In genomic region chr1:34793304-34794300, GRCm38 (mm10) we compare ENCODE assay signal across 10 mouse cellular contexts. TPM values are rescaled to one million over a fixed set of nuclear protein-coding genes. Genes with fewer than 3 reads are reported as not detected.
DNase-seq lines count a peak whose midpoint lies in the region; ATAC-seq and TF ChIP-seq lines count a peak whose summit lies in the region.
"Had no signal": no experiment of that assay in that cellular context is flagged by ENCODE, and none has a peak within 500 bp of the region (broad histone marks: within the 10 kb centered on the region; RNA-seq: fewer than 3 reads in every experiment).

No protein-coding gene starts in this region.

- peak; percentile 65 for DNase-seq in embryonic facial prominence, embryonic 11.5 days (ENCODE audit: low spot score)
- DNase-seq in embryonic facial prominence, embryonic 10.5 days (ENCODE audit: low spot score), result no peak
- peak; percentile 70 for DNase-seq in lung, postnatal 0 days (ENCODE audit: low spot score)
- DNase-seq in lung, postnatal 4 days, result no peak
- DNase-seq in adrenal gland, postnatal 14 days, result no peak
- DNase-seq: cerebellum, adult 2 months had no signal

- 0 out of 2 replicates have a peak, but pooled peaks have one; percentile 36 for ATAC-seq in embryonic facial prominence, embryonic 11.5 days (replicated peaks; ENCODE audit: insufficient number of reproducible peaks, low FRiP score, low TSS enrichment, low read depth)
- peak; percentile 54 for ATAC-seq in lung, postnatal 0 days
- ATAC-seq in hindbrain, embryonic 16.5 days, result peak; percentile 78
- ATAC-seq in stomach, embryonic 14.5 days (ENCODE audit: insufficient number of reproducible peaks, insufficient read depth, low FRiP score, low read depth), result peak; percentile 53; the same call in 1 of the 2 replicates
- no peak for ATAC-seq in activated CD4-positive, CD25-positive, alpha-beta regulatory T cell, adult 4 months

- H3K9ac ChIP-seq in embryonic facial prominence, embryonic 11.5 days (replicated peaks; ENCODE audit: low read length), result no peak overlapping the region
- H3K9ac ChIP-seq in lung, postnatal 0 days (replicated peaks; ENCODE audit: low read depth), result no peak overlapping the region
- H3K9ac ChIP-seq in hindbrain, embryonic 16.5 days (ENCODE audit: low read depth, low read length), result no peak overlapping the region
- no peak overlapping the region for H3K9ac ChIP-seq in stomach, embryonic 14.5 days (replicated peaks; ENCODE audit: low read depth, low read length)

- no peaks in the 10 kb centered on the region for H3K27me3 ChIP-seq in embryonic facial prominence, embryonic 11.5 days (ENCODE audit: control insufficient read depth, insufficient read depth, low read length)
- no peaks in the 10 kb centered on the region for H3K27me3 ChIP-seq in embryonic facial prominence, embryonic 10.5 days (replicated peaks; ENCODE audit: low read depth, poor library complexity, severe bottlenecking)
- no peaks in the 10 kb centered on the region for H3K27me3 ChIP-seq in lung, postnatal 0 days (replicated peaks; ENCODE audit: insufficient read depth, low read length)
- H3K27me3 ChIP-seq in hindbrain, embryonic 16.5 days (replicated peaks; ENCODE audit: control insufficient read depth, insufficient read depth, low read length), result no peaks in the 10 kb centered on the region
- no peaks in the 10 kb centered on the region for H3K27me3 ChIP-seq in stomach, embryonic 14.5 days (ENCODE audit: control insufficient read depth, insufficient read depth, low read length)

- H3K36me3 ChIP-seq in embryonic facial prominence, embryonic 11.5 days (replicated peaks; ENCODE audit: control insufficient read depth, insufficient read depth, low read depth, low read length), result no peaks in the 10 kb centered on the region
- H3K36me3 ChIP-seq in embryonic facial prominence, embryonic 10.5 days (replicated peaks), result no peaks in the 10 kb centered on the region
- no peaks in the 10 kb centered on the region for H3K36me3 ChIP-seq in lung, postnatal 0 days (ENCODE audit: insufficient read depth, low read length)
- no peaks in the 10 kb centered on the region for H3K36me3 ChIP-seq in hindbrain, embryonic 16.5 days (ENCODE audit: control insufficient read depth, insufficient read depth, low read length)
- H3K36me3 ChIP-seq in stomach, embryonic 14.5 days (ENCODE audit: control insufficient read depth, insufficient read depth, low read length), result no peaks in the 10 kb centered on the region

- WGBS in embryonic facial prominence, embryonic 11.5 days, result 73% methylated on average over 19 of the region's 19 CpGs
- WGBS in embryonic facial prominence, embryonic 10.5 days, result 81% methylated on average over 19 of the region's 19 CpGs
- WGBS in lung, postnatal 0 days, result 44% methylated on average over 19 of the region's 19 CpGs
- WGBS in hindbrain, embryonic 16.5 days, result 61% methylated on average over 18 of the region's 19 CpGs
- 61% methylated on average over 18 of the region's 19 CpGs for WGBS in stomach, embryonic 14.5 days

- TF ChIP-seq EP300 in lung, postnatal 0 days (IDR thresholded peaks at IDR 0.05), result no peak

- H3K27ac ChIP-seq in embryonic facial prominence, embryonic 11.5 days (replicated peaks; ENCODE audit: low read depth, low read length), result no peak overlapping the region
- H3K27ac ChIP-seq in embryonic facial prominence, embryonic 10.5 days (replicated peaks), result no peak overlapping the region
- H3K27ac ChIP-seq in lung, postnatal 0 days (ENCODE audit: low read length), result no peak overlapping the region
- H3K27ac ChIP-seq in hindbrain, embryonic 16.5 days (ENCODE audit: low read depth, low read length), result peak overlapping the region; percentile 45; the same call in 1 of the 2 replicates
- H3K27ac ChIP-seq in stomach, embryonic 14.5 days (ENCODE audit: low read length), result no peak overlapping the region

- H3K4me1 ChIP-seq in embryonic facial prominence, embryonic 11.5 days (ENCODE audit: control insufficient read depth, insufficient read depth, low read length), result no peaks in the 10 kb centered on the region; the same call in 1 of the 2 replicates
- peaks cover 12% of the 10 kb centered on the region for H3K4me1 ChIP-seq in embryonic facial prominence, embryonic 10.5 days
- H3K4me1 ChIP-seq in lung, postnatal 0 days (ENCODE audit: insufficient read depth, low read depth, low read length), result no peaks in the 10 kb centered on the region
- peaks cover 5% of the 10 kb centered on the region for H3K4me1 ChIP-seq in hindbrain, embryonic 16.5 days (ENCODE audit: control insufficient read depth, insufficient read depth, low read depth, low read length)
- H3K4me1 ChIP-seq in stomach, embryonic 14.5 days (ENCODE audit: control insufficient read depth, insufficient read depth, low read length), result 0 out of 2 replicates have a peak, but pooled peaks cover 5% of the 10 kb centered on the region

- TF ChIP-seq CTCF in lung, postnatal 0 days (IDR thresholded peaks at IDR 0.05), result no peak

- H3K9me3 ChIP-seq in embryonic facial prominence, embryonic 11.5 days (replicated peaks; ENCODE audit: control insufficient read depth, low read length), result no peaks in the 10 kb centered on the region
- H3K9me3 ChIP-seq in embryonic facial prominence, embryonic 10.5 days, result no peaks in the 10 kb centered on the region
- no peaks in the 10 kb centered on the region for H3K9me3 ChIP-seq in lung, postnatal 0 days (ENCODE audit: low read length)
- no peaks in the 10 kb centered on the region for H3K9me3 ChIP-seq in hindbrain, embryonic 16.5 days (ENCODE audit: control insufficient read depth, low read length)
- H3K9me3 ChIP-seq in stomach, embryonic 14.5 days (ENCODE audit: control insufficient read depth, low read depth, low read length), result no peaks in the 10 kb centered on the region

- H3K4me2 ChIP-seq in embryonic facial prominence, embryonic 11.5 days (ENCODE audit: low read depth, low read length), result no peak overlapping the region
- no peak overlapping the region for H3K4me2 ChIP-seq in lung, postnatal 0 days (replicated peaks; ENCODE audit: low read depth, low read length)
- no peak overlapping the region for H3K4me2 ChIP-seq in hindbrain, embryonic 16.5 days (ENCODE audit: low read length)
- H3K4me2 ChIP-seq in stomach, embryonic 14.5 days (replicated peaks; ENCODE audit: low read depth, low read length), result no peak overlapping the region
- H3K4me2 ChIP-seq: liver, embryonic 11.5 days had no signal

- H3K4me3 ChIP-seq in embryonic facial prominence, embryonic 11.5 days (ENCODE audit: low read depth, low read length), result no peak overlapping the region
- no peak overlapping the region for H3K4me3 ChIP-seq in embryonic facial prominence, embryonic 10.5 days
- no peak overlapping the region for H3K4me3 ChIP-seq in lung, postnatal 0 days (ENCODE audit: low read depth, low read length)
- no peak overlapping the region for H3K4me3 ChIP-seq in hindbrain, embryonic 16.5 days (ENCODE audit: low read length)
- no peak overlapping the region for H3K4me3 ChIP-seq in stomach, embryonic 14.5 days (ENCODE audit: low read depth, low read length)

RNA-seq across cellular contexts. Expression of gene Fam168b, which starts 49.3 kb away (rescaled TPM):
- 92.8 and 94.8 TPM in 2 replicates for polyA plus RNA-seq in embryonic facial prominence, embryonic 11.5 days (2014; fragmentation: Nextera tagmentation; extraction: Ambion mirVana)
- polyA plus RNA-seq in embryonic facial prominence, embryonic 10.5 days (2016; fragmentation: Nextera tagmentation; extraction: Ambion mirVana), result 115 and 119 TPM in 2 replicates
- 29.3 and 31.8 TPM in 2 replicates for polyA plus RNA-seq in lung, postnatal 0 days (2015; fragmentation: Nextera tagmentation; extraction: Ambion mirVana)
- polyA plus RNA-seq in hindbrain, embryonic 16.5 days (2015; fragmentation: Nextera tagmentation; extraction: Ambion mirVana), result 102 and 130 TPM in 2 replicates
- 56.1 and 59.8 TPM in 2 replicates for polyA plus RNA-seq in stomach, embryonic 14.5 days (2014; fragmentation: Nextera tagmentation; extraction: Ambion mirVana)
- 131 and 133 TPM in 2 replicates for total RNA-seq in adrenal gland, postnatal 14 days (2021)
- 10 to 100 TPM; 18.6 to 20.8 TPM for polyA plus RNA-seq in activated CD4-positive, CD25-positive, alpha-beta regulatory T cell, adult 4 months (2017; shearing (Covaris generic))

RNA-seq across cellular contexts. Expression of gene Plekhb2, which starts 56.2 kb away (rescaled TPM):
- polyA plus RNA-seq in embryonic facial prominence, embryonic 11.5 days (2014; fragmentation: Nextera tagmentation; extraction: Ambion mirVana), result 24.7 and 25.6 TPM in 2 replicates
- polyA plus RNA-seq in embryonic facial prominence, embryonic 10.5 days (2016; fragmentation: Nextera tagmentation; extraction: Ambion mirVana), result 24.6 and 28.3 TPM in 2 replicates
- polyA plus RNA-seq in lung, postnatal 0 days (2015; fragmentation: Nextera tagmentation; extraction: Ambion mirVana), result 71.1 and 79.8 TPM in 2 replicates
- polyA plus RNA-seq in hindbrain, embryonic 16.5 days (2015; fragmentation: Nextera tagmentation; extraction: Ambion mirVana), result 94.3 and 95.4 TPM in 2 replicates
- polyA plus RNA-seq in stomach, embryonic 14.5 days (2014; fragmentation: Nextera tagmentation; extraction: Ambion mirVana), result 30.5 and 33.7 TPM in 2 replicates
- total RNA-seq in adrenal gland, postnatal 14 days (2021), result 84.8 and 96.7 TPM in 2 replicates
- 100 to 1,000 TPM; 120 to 128 TPM for polyA plus RNA-seq in activated CD4-positive, CD25-positive, alpha-beta regulatory T cell, adult 4 months (2017; shearing (Covaris generic))

Comparison
In these comparisons a context has a peak if more than half of its experiments do, and no peak if none do; other contexts are left out.
1. DNase-seq: peak in embryonic facial prominence, embryonic 11.5 days (single experiment) and lung, postnatal 0 days (single experiment); none in embryonic facial prominence, embryonic 10.5 days (single experiment), lung, postnatal 4 days (0 of 2) and adrenal gland, postnatal 14 days (single experiment).